Mouse (Mus musculus) cerebellum, adult 2 months (tissue): ENCODE measurements around the gene Ugt1a9. TPM values are rescaled to one million over a fixed set of nuclear protein-coding genes. Genes with fewer than 3 reads are reported as not detected.
"Not testable (repeated sequence)": the region's sequence is repeated elsewhere in the genome, so short reads cannot be mapped to it uniquely, and the experiment has no call there.

Experiments used
- DNase-seq, 2 experiments: peaks; one replicate each; pipeline ENCODE4 v3.0.0; 2021
- H3K27ac ChIP-seq: fragments of 200-500 bp; 2 replicates; pipeline ENCODE4 v1.5.1; 2012; ENCODE audit warnings: low read length, control low read depth, inconsistent platforms; ENCODE audit not compliant: insufficient read depth
- H3K27me3 ChIP-seq: fragments of 200-500 bp; 2 replicates; pipeline ENCODE4 v1.6.1; 2012; ENCODE audit warnings: inconsistent platforms, mild to moderate bottlenecking, low read length, moderate library complexity; ENCODE audit not compliant: control insufficient read depth, insufficient read depth
- H3K4me1 ChIP-seq: fragments of 200-500 bp; 2 replicates; pipeline ENCODE4 v1.6.1; 2011; ENCODE audit warnings: low read length; ENCODE audit not compliant: control insufficient read depth, insufficient read depth
- H3K4me3 ChIP-seq: fragments of 200-500 bp; replicated peaks from 2 replicates; pipeline ENCODE3; 2011; ENCODE audit warnings: mild to moderate bottlenecking, low read depth, low read length, control low read depth; ENCODE audit not compliant: insufficient read depth
- CTCF ChIP-seq: fragments of 200-500 bp; IDR thresholded peaks from 2 replicates; pipeline ENCODE4 v1.5.1; 2011; ENCODE audit warnings: low read depth, mild to moderate bottlenecking, control low read depth, low read length, moderate library complexity, borderline replicate concordance; ENCODE audit not compliant: insufficient read depth
- POLR2A ChIP-seq: fragments of 200-500 bp; IDR thresholded peaks from 2 replicates; pipeline ENCODE4 v1.6.1; 2011; ENCODE audit warnings: low read length, control low read depth, borderline replicate concordance; ENCODE audit not compliant: insufficient read depth
- WGBS: fragments of 180-500 bp; shearing (Covaris S2); methylation state at CpG from one replicate; pipeline ENCODE4 v1.1.7; 2018; 5-methylcytosine and 5-hydroxymethylcytosine counted together
- polyA plus RNA-seq: library from polyadenylated mRNA; depleted of rRNA; stranded (reverse); fragments of >200 nt; gene quantifications from 2 replicates; pipeline ENCODE4 v1.2.3, GENCODE M21; 2012; rRNA removed

Gene Ugt1a9
- not detected in 2 replicates for polyA plus RNA-seq

- TF ChIP-seq CTCF (no peak), POLR2A (no peak)
- Histone ChIP-seq H3K27ac (no peak within 1 kb of the TSS), H3K4me3 (no peak within 1 kb of the TSS), H3K27me3 (no peaks in the 10 kb centered on the region; the same call in 1 of the 2 replicates), H3K4me1 (no peaks in the 10 kb centered on the region)
- WGBS: 86% methylated on average over 2 of the region's 2 CpGs
- no peak for DNase-seq
Observed at GRCm38 (mm10) chr1:88070495-88070894, at the start of gene Ugt1a9. Ugt1a9 (plus strand) TSS chr1:88070800.

- not testable (repeated sequence) for H3K27me3 ChIP-seq, H3K4me3 ChIP-seq, H3K4me1 ChIP-seq, H3K27ac ChIP-seq, DNase-seq
- 58% methylated on average over 3 of the region's 3 CpGs for WGBS
Observed at GRCm38 (mm10) chr1:88025244-88025643, 45.4 kb upstream of the Ugt1a9 start.

GRCm38 (mm10) chr1:88043044-88043443 is 27.6 kb upstream of the Ugt1a9 start:
- WGBS: 67% methylated on average over 1 of the region's 2 CpGs

GRCm38 (mm10) chr1:88044832-88045437 is 25.7 kb upstream of the Ugt1a9 start:
- not testable (repeated sequence) for H3K27me3 ChIP-seq, H3K4me3 ChIP-seq, H3K4me1 ChIP-seq, H3K27ac ChIP-seq
- WGBS: 30% methylated on average over 4 of the region's 5 CpGs
- peak; percentile 15 to 32 for DNase-seq

More at GRCm38 (mm10) chr1:88043044-88043443, 27.6 kb upstream of the Ugt1a9 start:
- not testable (repeated sequence) for H3K27ac ChIP-seq, H3K4me3 ChIP-seq, DNase-seq, H3K27me3 ChIP-seq, H3K4me1 ChIP-seq

GRCm38 (mm10) chr1:88047408-88047807 is 23.2 kb upstream of the Ugt1a9 start:
- not testable (repeated sequence) for H3K4me1 ChIP-seq

GRCm38 (mm10) chr1:88055088-88055487 is 15.5 kb upstream of the Ugt1a9 start, which contains the start of gene Ugt1a10:
Ugt1a10 (plus strand) TSS chr1:88055388.
- 91% methylated on average over 1 of the region's 1 CpGs for WGBS
- DNase-seq: no peak
- no peak within 1 kb of the TSS for H3K27ac ChIP-seq
- TF ChIP-seq CTCF (no peak), POLR2A (no peak)
- no peaks in the 10 kb centered on the region for H3K4me1 ChIP-seq
- H3K27me3 ChIP-seq: no peaks in the 10 kb centered on the region
- no peak within 1 kb of the TSS for H3K4me3 ChIP-seq

More at GRCm38 (mm10) chr1:88047408-88047807, 23.2 kb upstream of the Ugt1a9 start:
- not testable (repeated sequence) for DNase-seq, H3K4me3 ChIP-seq, H3K27ac ChIP-seq, H3K27me3 ChIP-seq
- 96% methylated on average over 2 of the region's 2 CpGs for WGBS

- H3K4me3 ChIP-seq, H3K27ac ChIP-seq, DNase-seq, H3K27me3 ChIP-seq, H3K4me1 ChIP-seq: not testable (repeated sequence)
- WGBS: 24% methylated on average over 1 of the region's 2 CpGs
Observed at GRCm38 (mm10) chr1:88066472-88067102, 4.0 kb upstream of the Ugt1a9 start.

- DNase-seq: no peak
Observed at GRCm38 (mm10) chr1:88070902-88071301, 302 bp downstream of the Ugt1a9 start.

GRCm38 (mm10) chr1:88074471-88074870 is 3.9 kb downstream of the Ugt1a9 start:
- no peaks in the 10 kb centered on the region for H3K4me1 ChIP-seq
- TF ChIP-seq CTCF: no peak
- no peak for TF ChIP-seq POLR2A

More at GRCm38 (mm10) chr1:88070902-88071301, 302 bp downstream of the Ugt1a9 start:
- WGBS: 86% methylated on average over 4 of the region's 4 CpGs
- Histone ChIP-seq H3K4me1 (no peaks in the 10 kb centered on the region), H3K27ac (no peak overlapping the region), H3K4me3 (no peak overlapping the region), H3K27me3 (no peaks in the 10 kb centered on the region; the same call in 1 of the 2 replicates)
- TF ChIP-seq CTCF (no peak), POLR2A (no peak)

More at GRCm38 (mm10) chr1:88074471-88074870, 3.9 kb downstream of the Ugt1a9 start:
- no peak for DNase-seq
- 84% methylated on average over 2 of the region's 2 CpGs for WGBS
- H3K27me3 ChIP-seq: no peaks in the 10 kb centered on the region
- no peak overlapping the region for H3K27ac ChIP-seq
- no peak overlapping the region for H3K4me3 ChIP-seq
